Mouse (Mus musculus) CH12F3 (cell line): ENCODE measurements around the gene Ano10.

Experiments
- in situ Hi-C: fragments of 300-500 bp; cut with MboI; formaldehyde crosslinking; loops from 2 replicates; pipeline ENCODE4 v1.14.3; 2020; ENCODE audit warnings: low sequenced_read_pairs

The Ano10 gene

GRCm38 (mm10) chr9:122205543-122206200 lies 88.6 kb downstream of the Ano10 start:
- in situ Hi-C loops = no loop called here

GRCm38 (mm10) chr9:122204508-122204907 lies 89.7 kb downstream of the Ano10 start:
- in situ Hi-C loops = no loop called here

GRCm38 (mm10) chr9:122199253-122199652 lies 95.0 kb downstream of the Ano10 start:
- in situ Hi-C loops = no loop called here

GRCm38 (mm10) chr9:122198621-122199020 lies 95.6 kb downstream of the Ano10 start:
- in situ Hi-C loops = no loop called here

- in situ Hi-C loops = no loop called here
These were observed 97.2 kb downstream of the Ano10 start for GRCm38 (mm10) chr9:122197021-122197420.

GRCm38 (mm10) chr9:122195042-122195682 lies 99.1 kb downstream of the Ano10 start:
- in situ Hi-C loops = no loop called here

GRCm38 (mm10) chr9:122193823-122194222 lies 100.4 kb downstream of the Ano10 start:
- in situ Hi-C loops = no loop called here

GRCm38 (mm10) chr9:122193361-122193760 lies 100.9 kb downstream of the Ano10 start:
- in situ Hi-C loops = no loop called here

- in situ Hi-C loops = loop anchor here (10.0 kb wide), 1 partner anchor 164 kb away; no protein-coding TSS in a partner anchor
These were observed 105.5 kb downstream of the Ano10 start for GRCm38 (mm10) chr9:122188724-122189123.

- in situ Hi-C loops = loop anchor here (10.0 kb wide), 1 partner anchor 163 kb away; no protein-coding TSS in a partner anchor
These were observed 106.7 kb downstream of the Ano10 start for GRCm38 (mm10) chr9:122187451-122187921.

GRCm38 (mm10) chr9:122186643-122187226 lies 107.5 kb downstream of the Ano10 start:
- in situ Hi-C loops = loop anchor here (10.0 kb wide), 1 partner anchor 162 kb away; no protein-coding TSS in a partner anchor

- in situ Hi-C loops = loop anchor here (10.0 kb wide), 1 partner anchor 161 kb away; no protein-coding TSS in a partner anchor
These were observed 108.3 kb downstream of the Ano10 start for GRCm38 (mm10) chr9:122185953-122186352.

- in situ Hi-C loops = loop anchor here (10.0 kb wide), 1 partner anchor 160 kb away; no protein-coding TSS in a partner anchor
These were observed 109.2 kb downstream of the Ano10 start for GRCm38 (mm10) chr9:122185061-122185460.

- in situ Hi-C loops = loop anchor here (10.0 kb wide), 1 partner anchor 160 kb away; no protein-coding TSS in a partner anchor
These were observed 109.9 kb downstream of the Ano10 start for GRCm38 (mm10) chr9:122184329-122184728.

GRCm38 (mm10) chr9:122183074-122183473 lies 111.1 kb downstream of the Ano10 start:
- in situ Hi-C loops = loop anchor here (10.0 kb wide), 1 partner anchor 158 kb away; no protein-coding TSS in a partner anchor

GRCm38 (mm10) chr9:122180105-122180504 lies 114.1 kb downstream of the Ano10 start:
- in situ Hi-C loops = loop anchor here (10.0 kb wide), 1 partner anchor 155 kb away; no protein-coding TSS in a partner anchor

GRCm38 (mm10) chr9:122178427-122178826 lies 115.8 kb downstream of the Ano10 start:
- in situ Hi-C loops = no loop called here

GRCm38 (mm10) chr9:122177256-122178220 lies 116.7 kb downstream of the Ano10 start:
- in situ Hi-C loops = no loop called here

- in situ Hi-C loops = no loop called here
These were observed 119.5 kb downstream of the Ano10 start for GRCm38 (mm10) chr9:122174723-122175122.
